Mouse (Mus musculus) left cerebral cortex, postnatal 4 days (tissue): ENCODE data around the gene Gm8947. TPM values are rescaled to one million over a fixed set of nuclear protein-coding genes. Genes with fewer than 3 reads are reported as not detected.
"Not testable (repeated sequence)": the region's sequence is repeated elsewhere in the genome, so short reads cannot be mapped to it uniquely, and the experiment has no call there.

Experiments used
- DNase-seq: peaks from one replicate; pipeline ENCODE4 v3.0.0-alpha.2; 2022
- intact Hi-C: fragments of 180-260 bp; cut with DNase I; formaldehyde crosslinking; loops from one replicate; pipeline ENCODE4 v1.15.1; 2025
- total RNA-seq, 2 experiments: library from RNA; stranded (reverse); gene quantifications; 2 replicates each; pipeline ENCODE4 v1.2.3; 2021

Gm8947 gene
- total RNA-seq, 2 experiments from 2014 or later, result not detected

DNA sequence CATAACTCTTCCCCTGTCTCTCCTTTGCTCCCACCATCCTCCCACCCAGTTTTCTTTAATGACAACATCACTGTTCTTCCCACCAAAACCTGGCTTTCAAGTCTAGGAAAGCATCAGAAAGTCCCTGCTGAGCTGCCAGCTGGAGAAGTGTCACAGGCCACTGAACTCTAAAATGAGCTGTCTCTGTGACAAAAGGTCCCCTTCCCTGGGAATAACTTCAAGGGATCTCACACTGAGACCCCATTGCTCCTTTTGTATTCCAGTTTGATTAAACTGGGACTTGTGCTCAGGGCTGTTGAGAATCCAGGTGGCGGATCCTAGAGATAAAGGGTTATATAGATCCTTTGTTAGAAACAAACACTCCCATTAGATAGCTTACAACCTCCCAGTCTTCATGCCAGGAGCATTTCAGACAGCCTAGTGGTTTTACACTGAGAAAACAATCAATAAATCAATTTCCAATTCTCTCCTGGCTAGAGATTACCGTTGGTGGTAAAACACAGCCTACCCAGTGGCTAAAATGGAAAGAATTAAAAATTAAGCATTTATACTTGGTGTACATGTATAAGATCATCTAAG is 13.6 kb upstream of the Gm8947 start:
- DNase-seq, result peak; percentile 13
- intact Hi-C loops, result no loop called here

DNA sequence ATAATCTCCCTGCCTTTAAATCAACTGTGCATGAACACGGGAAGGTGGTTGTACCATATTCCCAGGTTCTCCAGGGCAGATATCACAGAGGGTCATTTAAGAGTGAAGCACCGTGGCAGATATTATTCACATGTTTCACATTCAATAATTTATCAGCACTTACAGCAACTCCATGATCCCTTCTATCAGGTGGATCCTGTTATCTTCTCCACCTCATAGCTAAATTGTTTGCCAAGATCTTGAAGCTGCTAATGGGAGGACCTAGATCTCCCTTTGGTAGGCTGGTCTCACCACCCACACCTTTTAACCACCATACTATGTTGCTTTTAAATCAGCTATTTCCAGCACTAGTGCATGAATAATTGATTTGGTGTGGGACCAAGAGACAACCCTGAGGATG is 12.0 kb upstream of the Gm8947 start:
- DNase-seq, result no peak
- intact Hi-C loops, result no loop called here

DNA sequence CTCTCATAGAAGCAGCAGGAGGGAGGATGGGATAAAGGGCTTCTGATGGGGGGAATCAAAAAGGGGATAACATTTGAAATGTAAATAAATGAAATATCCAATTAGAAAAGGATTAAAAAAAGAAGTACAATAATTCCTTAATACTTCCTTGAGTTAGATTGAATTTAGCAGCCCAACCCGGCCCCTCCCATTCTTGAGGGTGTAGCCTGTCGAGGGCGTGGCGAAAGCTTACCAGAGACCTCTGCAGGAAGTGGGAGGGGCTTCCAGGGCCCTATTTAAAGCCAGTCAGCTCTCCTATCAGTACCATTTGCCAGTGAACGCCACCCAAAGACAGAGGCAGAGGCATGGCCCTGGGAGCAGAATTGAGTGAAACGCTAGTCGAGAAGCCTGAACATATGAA is 9.9 kb upstream of the Gm8947 start, which contains the start of gene Gm47985:
Gm47985 (plus strand) TSS at position 272 of the 400 bp plus-strand sequence.
- intact Hi-C loops, DNase-seq: not testable (repeated sequence)

DNA sequence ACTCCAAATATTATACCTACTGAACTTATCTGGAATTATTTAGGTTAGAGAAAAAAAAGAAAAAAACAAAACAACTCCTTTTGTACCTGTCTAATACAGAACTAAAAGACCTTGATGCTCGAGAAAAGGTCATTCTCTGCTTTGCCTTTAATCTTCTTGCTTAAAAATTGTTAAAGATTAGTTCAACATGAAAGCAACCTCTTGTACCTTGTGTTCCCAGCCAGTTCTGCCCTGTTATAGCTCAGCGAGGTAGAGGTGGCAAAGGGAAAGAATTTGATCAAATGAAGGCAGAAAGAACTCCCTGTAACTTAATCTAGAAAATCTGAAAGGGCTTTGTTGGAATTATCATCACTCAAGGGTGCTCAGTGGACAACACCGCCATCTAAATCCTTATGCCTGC is 6.0 kb upstream of the Gm8947 start:
- DNase-seq, intact Hi-C loops: not testable (repeated sequence)

DNA sequence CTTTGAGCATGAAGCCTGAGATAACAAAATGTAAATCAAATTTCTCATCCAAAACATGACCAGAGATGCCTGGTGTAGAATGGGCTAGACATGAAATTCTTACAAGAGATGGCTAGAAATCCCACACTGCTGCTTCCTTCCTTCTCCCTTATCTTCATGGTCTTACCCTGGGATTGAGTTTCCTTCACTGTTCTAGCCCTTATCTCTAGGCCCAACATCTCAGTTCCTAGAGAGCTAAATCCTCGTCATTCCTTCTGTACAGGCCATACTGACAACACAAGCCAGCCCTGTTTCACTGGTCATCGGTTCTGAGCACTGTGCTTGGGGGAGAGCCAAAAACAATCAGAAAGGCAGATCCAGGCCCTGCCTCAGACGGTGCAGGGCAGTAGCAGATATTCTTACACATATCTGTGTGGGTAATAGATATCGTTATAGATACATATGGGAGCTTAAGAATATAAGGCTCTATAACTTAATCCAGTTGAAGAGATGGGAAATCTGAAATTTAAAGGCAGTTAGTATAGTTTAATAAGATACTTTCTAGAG is 5.2 kb upstream of the Gm8947 start:
- intact Hi-C loops, result not testable (repeated sequence)

DNA sequence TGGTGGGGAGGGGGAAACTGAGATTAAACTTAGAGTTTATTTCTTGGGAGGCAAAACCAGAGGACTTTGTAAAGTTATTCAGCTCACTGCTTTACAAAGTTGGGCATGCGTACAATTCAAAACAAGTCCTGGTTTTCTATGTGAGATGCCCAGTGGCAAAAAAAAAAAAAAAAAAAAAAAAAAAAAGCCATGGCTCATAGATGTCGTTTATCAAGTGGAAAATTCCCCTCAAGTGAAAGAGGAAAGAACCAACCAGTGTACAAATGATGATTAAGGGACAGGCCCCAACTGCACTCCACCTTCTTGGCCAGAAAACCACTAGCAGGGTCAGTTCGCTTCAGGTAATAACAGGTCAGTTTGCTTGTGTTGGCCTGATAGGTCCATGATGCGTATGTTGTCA is 3.7 kb upstream of the Gm8947 start:
- intact Hi-C loops, result no loop called here
- DNase-seq, result no peak

More for the DNA sequence above, 5.2 kb upstream of the Gm8947 start:
- DNase-seq, result not testable (repeated sequence)

DNA sequence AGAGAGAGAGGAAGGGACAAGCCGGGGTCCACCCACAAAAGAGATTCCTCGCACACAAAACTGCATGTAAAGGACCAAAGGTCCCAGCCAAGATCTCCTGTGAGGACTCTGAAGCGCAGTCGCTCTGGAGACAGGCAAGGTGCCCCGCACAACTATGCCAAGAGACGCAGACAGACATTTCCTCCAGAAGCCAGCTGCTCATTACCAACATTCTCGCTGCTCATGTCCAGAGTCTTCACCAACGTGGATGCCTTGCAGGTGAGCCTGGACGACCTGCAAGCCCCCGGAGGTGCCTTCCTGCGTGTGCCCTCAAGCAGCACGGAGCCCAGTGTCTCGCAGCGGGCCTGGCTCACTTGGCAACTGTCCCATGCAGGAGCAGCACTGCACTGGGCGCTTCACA is 563 bp downstream of the Gm8947 start:
- intact Hi-C loops, DNase-seq: not testable (repeated sequence)

DNA sequence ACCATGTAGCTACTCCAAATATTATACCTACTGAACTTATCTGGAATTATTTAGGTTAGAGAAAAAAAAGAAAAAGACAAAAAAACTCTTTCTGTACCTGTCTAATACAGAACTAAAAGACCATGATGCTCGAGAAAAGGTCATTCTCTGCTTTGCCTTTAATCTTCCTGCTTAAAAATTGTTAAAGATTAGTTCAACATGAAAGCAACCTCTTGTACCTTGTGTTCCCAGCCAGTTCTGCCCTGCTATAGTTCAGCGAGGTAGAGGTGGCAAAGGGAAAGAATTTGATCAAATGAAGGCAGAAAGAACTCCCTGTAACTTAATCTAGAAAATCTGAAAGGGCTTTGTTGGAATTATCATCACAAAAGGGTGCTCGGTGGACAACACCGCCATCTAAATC is 3.8 kb downstream of the Gm8947 start:
- DNase-seq, intact Hi-C loops: not testable (repeated sequence)

DNA sequence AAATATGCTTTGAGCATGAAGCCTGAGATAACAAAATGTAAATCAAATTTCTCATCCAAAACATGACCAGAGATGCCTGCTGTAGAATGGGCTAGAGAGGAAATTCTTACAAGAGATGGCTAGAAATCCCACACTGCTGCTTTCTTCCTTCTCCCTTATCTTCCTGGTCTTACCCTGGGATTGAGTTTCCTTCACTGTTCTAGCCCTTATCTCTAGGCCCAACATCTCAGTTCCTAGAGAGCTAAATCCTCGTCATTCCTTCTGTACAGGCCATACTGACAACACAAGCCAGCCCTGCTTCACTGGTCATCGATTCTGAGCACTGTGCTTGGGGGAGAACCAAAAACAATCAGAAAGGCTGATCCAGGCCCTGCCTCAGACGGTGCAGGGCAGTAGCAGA is 4.5 kb downstream of the Gm8947 start:
- intact Hi-C loops, DNase-seq: not testable (repeated sequence)

DNA sequence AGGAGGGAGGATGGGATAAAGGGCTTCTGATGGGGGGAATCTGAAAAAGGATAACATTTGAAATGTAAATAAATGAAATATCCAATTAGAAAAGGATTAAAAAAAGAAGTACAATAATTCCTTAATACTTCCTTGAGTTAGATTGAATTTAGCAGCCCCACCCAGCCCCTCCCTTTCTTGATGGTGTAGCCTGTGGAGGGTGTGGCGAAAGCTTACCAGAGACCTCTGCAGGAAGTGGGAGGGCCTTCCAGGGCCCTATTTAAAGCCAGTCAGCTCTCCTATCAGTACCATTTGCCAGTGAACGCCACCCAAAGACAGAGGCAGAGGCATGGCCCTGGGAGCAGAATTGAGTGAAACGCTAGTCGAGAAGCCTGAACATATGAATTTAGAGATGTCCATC is 5.9 kb downstream of the Gm8947 start, which contains the start of gene Gm47995:
Gm47995 (plus strand) TSS at position 329 of the 400 bp plus-strand sequence.
- DNase-seq, intact Hi-C loops: not testable (repeated sequence)

DNA sequence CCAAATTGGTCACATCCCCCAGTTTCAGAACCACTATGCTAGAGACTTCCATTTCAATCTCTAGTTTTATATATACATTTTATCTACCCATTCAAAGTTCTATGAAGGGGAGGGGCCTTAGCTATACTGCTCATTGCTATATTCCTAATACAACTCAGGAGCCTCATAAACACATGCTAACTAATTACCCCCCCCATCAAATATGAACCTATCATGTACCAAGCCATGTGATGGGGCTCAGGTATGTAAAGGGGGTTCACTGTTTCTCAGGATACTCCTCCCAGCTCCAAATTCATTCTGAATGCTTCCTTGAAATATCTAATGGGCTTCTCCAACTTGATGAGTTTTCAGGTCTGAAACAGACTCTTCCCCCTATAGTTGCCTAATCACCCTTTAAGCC is 8.4 kb downstream of the Gm8947 start:
- DNase-seq, intact Hi-C loops: not testable (repeated sequence)

DNA sequence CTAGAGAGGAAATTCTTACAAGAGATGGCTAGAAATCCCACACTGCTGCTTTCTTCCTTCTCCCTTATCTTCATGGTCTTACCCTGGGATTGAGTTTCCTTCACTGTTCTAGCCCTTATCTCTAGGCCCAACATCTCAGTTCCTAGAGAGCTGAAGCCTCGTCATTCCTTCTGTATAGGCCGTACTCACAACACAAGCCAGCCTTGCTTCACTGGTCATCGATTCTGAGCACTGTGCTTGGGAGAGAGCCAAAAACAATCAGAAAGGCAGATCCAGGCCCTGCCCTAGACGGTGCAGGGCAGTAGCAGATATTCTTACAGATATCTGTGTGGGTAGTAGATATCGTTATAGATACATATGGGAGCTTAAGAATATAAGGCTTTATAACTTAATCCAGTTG is 10.6 kb downstream of the Gm8947 start:
- intact Hi-C loops, DNase-seq: not testable (repeated sequence)

DNA sequence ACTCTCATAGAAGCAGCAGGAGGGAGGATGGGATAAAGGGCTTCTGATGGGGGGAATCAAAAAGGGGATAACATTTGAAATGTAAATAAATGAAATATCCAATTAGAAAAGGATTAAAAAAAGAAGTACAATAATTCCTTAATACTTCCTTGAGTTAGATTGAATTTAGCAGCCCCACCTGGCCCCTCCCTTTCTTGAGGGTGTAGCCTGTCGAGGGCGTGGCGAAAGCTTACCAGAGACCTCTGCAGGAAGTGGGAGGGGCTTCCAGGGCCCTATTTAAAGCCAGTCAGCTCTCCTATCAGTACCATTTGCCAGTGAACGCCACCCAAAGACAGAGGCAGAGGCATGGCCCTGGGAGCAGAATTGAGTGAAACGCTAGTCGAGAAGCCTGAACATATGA is 11.6 kb downstream of the Gm8947 start, which contains the start of gene 3110040M04Rik:
3110040M04Rik (plus strand) TSS at position 304 of the 400 bp plus-strand sequence.
- intact Hi-C loops, result not testable (repeated sequence)

DNA sequence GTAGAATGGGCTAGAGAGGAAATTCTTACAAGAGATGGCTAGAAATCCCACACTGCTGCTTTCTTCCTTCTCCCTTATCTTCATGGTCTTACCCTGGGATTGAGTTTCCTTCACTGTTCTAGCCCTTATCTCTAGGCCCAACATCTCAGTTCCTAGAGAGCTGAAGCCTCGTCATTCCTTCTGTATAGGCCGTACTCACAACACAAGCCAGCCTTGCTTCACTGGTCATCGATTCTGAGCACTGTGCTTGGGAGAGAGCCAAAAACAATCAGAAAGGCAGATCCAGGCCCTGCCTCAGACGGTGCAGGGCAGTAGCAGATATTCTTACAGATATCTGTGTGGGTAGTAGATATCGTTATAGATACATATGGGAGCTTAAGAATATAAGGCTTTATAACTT is 16.3 kb downstream of the Gm8947 start:
- intact Hi-C loops, DNase-seq: not testable (repeated sequence)

More for the DNA sequence above, 11.6 kb downstream of the Gm8947 start, which contains the start of gene 3110040M04Rik:
- DNase-seq, result not testable (repeated sequence)

DNA sequence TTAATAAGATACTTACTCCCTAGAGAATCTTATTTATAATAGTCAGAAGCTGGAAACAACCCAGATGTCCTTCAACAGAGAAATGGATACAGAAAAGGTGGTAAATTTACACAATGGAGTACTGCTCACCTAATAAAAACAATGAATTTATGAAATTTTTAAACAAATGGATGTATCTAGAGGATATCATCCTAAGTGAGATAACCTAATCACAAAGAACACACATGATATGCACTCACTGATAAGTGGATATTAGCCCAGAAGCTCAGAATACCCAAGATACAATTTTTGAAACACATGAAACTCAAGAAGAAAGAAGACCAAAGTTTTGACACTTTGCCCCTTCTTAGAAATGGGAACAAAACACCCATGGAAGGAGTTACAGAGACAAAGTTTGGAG is 16.8 kb downstream of the Gm8947 start:
- intact Hi-C loops, DNase-seq: not testable (repeated sequence)

DNA sequence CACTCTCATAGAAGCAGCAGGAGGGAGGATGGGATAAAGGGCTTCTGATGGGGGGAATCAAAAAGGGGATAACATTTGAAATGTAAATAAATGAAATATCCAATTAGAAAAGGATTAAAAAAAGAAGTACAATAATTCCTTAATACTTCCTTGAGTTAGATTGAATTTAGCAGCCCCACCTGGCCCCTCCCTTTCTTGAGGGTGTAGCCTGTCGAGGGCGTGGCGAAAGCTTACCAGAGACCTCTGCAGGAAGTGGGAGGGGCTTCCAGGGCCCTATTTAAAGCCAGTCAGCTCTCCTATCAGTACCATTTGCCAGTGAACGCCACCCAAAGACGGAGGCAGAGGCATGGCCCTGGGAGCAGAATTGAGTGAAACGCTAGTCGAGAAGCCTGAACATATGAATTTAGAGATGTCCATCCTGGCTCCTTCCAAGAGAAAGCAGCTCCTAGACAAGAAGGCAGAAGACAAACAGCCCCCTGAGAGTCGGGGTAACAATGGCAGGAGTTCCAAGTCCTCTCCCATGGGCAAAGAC is 17.7 kb downstream of the Gm8947 start, which contains the start of gene Gm47996:
Gm47996 (plus strand) TSS at position 308 of the 532 bp plus-strand sequence.
- DNase-seq, intact Hi-C loops: not testable (repeated sequence)

DNA sequence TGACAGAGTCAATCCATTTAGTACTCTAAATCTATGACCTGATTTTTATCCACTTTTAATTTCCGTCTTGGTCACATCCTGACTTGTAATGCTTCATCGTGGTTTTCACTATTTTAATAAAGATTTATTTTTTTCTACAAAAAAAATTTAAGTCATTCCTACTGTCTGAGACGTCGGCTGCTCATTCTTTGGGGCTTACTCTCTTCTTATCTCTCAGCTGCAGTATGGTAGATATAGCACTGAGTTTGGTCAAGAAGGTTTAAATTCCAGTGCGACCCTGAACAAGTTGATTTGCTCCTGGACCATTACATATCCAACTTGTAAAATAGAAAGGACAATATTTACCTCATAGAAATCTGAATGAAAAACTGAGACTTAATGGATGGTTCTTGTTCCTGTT is 19.5 kb downstream of the Gm8947 start:
- intact Hi-C loops, result not testable (repeated sequence)

DNA sequence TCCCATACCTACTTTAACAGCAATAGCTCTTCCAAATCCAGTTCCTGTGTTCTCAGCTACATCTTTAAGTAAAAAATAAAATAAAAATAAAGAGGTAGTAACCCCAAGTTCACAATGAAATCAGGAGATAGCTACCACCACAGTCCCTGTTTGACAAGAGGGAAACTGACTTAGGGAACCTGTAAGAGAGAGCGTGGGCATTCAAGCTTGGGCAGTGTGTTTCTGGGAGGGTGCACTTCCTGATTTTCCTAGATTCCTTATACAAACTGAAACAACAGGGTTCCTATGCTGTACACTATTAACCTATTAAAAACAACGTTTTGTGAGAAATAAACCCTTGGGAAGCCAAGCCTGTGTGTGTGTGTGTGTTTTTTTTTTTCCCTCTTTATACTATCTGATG is 22.7 kb downstream of the Gm8947 start:
- no peak for DNase-seq
- intact Hi-C loops, result no loop called here

More for the DNA sequence above, 19.5 kb downstream of the Gm8947 start:
- DNase-seq, result not testable (repeated sequence)

DNA sequence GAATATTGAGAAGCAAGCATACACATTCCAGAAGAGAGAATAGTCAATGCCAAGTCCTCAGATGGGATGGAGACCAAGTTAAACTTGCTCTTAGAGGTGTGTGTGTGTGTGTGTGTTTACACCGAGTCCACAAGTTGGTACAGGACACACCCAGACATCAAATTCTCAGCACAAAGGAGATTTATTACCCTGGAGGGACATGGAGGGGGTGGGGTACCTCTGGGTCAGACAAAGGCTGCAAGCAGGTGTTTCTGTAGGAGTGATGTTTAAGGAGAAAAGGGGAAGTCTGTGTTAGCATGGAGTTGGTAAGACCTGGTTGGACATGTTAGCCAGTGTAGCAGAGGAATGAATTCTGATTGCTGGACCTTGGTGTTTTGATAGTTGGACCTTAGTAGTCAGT is 23.8 kb downstream of the Gm8947 start:
- intact Hi-C loops, result no loop called here
- no peak for DNase-seq

DNA sequence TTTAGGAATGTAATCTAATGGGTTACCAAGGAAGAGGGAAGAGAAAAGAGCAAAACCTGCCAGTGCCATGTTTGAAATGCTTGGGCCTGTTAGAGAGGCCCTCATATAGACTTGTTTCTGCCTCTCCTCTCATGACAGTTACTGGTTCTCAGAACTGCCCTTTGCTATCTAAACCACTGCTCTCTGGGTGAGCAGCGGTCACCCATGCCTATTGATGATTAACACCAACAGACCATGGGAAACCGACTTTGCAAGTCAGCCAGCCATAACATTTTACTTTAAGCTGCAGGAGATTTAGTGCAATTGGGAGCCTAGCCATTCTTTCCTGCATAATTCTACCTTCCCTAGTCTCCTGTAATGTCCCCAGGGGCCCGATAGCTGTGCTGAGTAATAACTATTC is 24.2 kb downstream of the Gm8947 start:
- DNase-seq, result no peak
- intact Hi-C loops, result no loop called here

DNA sequence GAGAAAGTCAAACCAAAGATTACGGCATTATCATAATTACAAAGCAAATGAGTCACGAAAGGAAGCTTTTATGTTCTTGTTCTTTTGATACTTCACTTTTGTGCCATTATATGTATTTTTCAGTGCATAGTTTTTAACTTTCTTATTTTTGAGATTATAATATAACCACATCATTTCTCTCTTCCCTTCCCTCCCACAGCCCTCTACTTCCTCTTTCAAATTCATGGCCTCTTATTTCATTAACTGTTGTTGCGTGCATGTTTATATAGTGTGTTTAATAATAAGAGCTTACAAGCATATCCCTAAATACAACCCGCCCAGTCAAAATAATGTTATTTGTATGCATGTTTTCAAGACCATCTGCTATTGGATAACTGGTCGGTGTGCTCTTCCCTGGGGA is 26.9 kb downstream of the Gm8947 start:
- intact Hi-C loops, result no loop called here
- DNase-seq, result no peak

DNA sequence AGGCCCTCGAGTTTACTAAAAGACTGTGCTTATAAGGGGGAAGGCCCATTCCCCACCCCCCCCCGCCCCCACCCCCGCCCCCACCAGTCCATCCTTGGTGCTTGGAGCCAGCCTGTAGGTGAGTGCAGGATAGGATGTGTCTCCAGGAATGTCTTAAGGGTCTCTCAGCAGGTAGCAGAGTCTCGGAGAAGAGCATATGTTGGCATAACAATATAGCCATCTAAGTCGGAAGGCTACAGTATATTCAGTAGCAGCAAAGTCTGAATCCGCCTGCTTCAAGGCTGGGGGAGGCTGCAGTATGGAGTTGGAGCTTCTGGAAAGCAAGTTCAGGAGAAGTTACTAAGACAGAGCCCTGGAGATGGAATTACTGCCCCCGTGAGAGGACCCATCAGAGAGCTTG is 27.9 kb downstream of the Gm8947 start:
- DNase-seq, result no peak
- intact Hi-C loops, result no loop called here
